Mouse (Mus musculus): Measurements from ENCODE around the gene Cbarp.

The Cbarp gene

GRCm38 (mm10) chr10:80098630-80099029, 42.0 kb downstream of the Cbarp start:
- no peak for DNase-seq (ENCODE audit: extremely low read depth, low read depth)

GRCm38 (mm10) chr10:80097275-80097674, 43.4 kb downstream of the Cbarp start:
- no peak for DNase-seq (ENCODE audit: extremely low read depth, low read depth)

- no peak for DNase-seq (ENCODE audit: extremely low read depth, low read depth)
These were observed 45.1 kb downstream of the Cbarp start for GRCm38 (mm10) chr10:80095547-80095946.

GRCm38 (mm10) chr10:80094684-80095083, 46.0 kb downstream of the Cbarp start:
- no peak for DNase-seq (ENCODE audit: extremely low read depth, low read depth)

- no peak for DNase-seq (ENCODE audit: extremely low read depth, low read depth)
These were observed 46.5 kb downstream of the Cbarp start for GRCm38 (mm10) chr10:80094085-80094484.

GRCm38 (mm10) chr10:80092690-80093089, 47.9 kb downstream of the Cbarp start:
- DNase-seq (ENCODE audit: extremely low read depth, low read depth): no peak

- DNase-seq (ENCODE audit: extremely low read depth, low read depth): no peak
These were observed 49.1 kb downstream of the Cbarp start for GRCm38 (mm10) chr10:80091527-80091926.

- DNase-seq (ENCODE audit: extremely low read depth, low read depth): no peak
These were observed 51.5 kb downstream of the Cbarp start for GRCm38 (mm10) chr10:80089146-80089545.

- DNase-seq (ENCODE audit: extremely low read depth, low read depth): no peak
These were observed 53.2 kb downstream of the Cbarp start for GRCm38 (mm10) chr10:80087483-80087882.

GRCm38 (mm10) chr10:80086847-80087246, 53.8 kb downstream of the Cbarp start:
- DNase-seq (ENCODE audit: extremely low read depth, low read depth): no peak

GRCm38 (mm10) chr10:80084817-80085487, 55.7 kb downstream of the Cbarp start:
- no peak for DNase-seq (ENCODE audit: extremely low read depth, low read depth)

GRCm38 (mm10) chr10:80081075-80081474, 59.6 kb downstream of the Cbarp start:
- no peak for DNase-seq (ENCODE audit: extremely low read depth, low read depth)
